Mouse (Mus musculus) megakaryocyte, embryonic 14.5 days (primary cell): ENCODE measurements around the gene Plxnc1. TPM values are rescaled to one million over a fixed set of nuclear protein-coding genes. Genes with fewer than 3 reads are reported as not detected.

Experiments
- H3K27me3 ChIP-seq: replicated peaks from 2 replicates; pipeline ENCODE3; 2012; ENCODE audit warnings: inconsistent platforms
- H3K36me3 ChIP-seq: replicated peaks from 2 replicates; pipeline ENCODE3; 2012; ENCODE audit warnings: low read length, inconsistent platforms, mixed read lengths
- H3K4me1 ChIP-seq: 2 replicates; pipeline ENCODE4 v1.6.1; 2012; ENCODE audit warnings: inconsistent platforms
- H3K4me3 ChIP-seq: replicated peaks from 2 replicates; pipeline ENCODE3; 2012; ENCODE audit warnings: moderate library complexity, mild to moderate bottlenecking, inconsistent platforms
- H3K9me3 ChIP-seq: 2 replicates; pipeline ENCODE4 v1.6.1; 2012; ENCODE audit warnings: inconsistent platforms
- FLI1 ChIP-seq: IDR thresholded peaks from 2 replicates; pipeline ENCODE4 v1.6.1; 2012; ENCODE audit warnings: low read length, inconsistent platforms, mixed read lengths
- GATA1 ChIP-seq: IDR thresholded peaks from 3 replicates; pipeline ENCODE4 v1.6.1; 2012; ENCODE audit warnings: mixed read lengths, low read length, inconsistent platforms, borderline replicate concordance
- polyA plus RNA-seq: library from polyadenylated mRNA; stranded (reverse); fragments of >175 nt; gene quantifications from 2 replicates; pipeline ENCODE4 v1.2.3, GENCODE M21; 2012; ENCODE audit warnings: low replicate concordance; ENCODE audit not compliant: insufficient read depth

The Plxnc1 gene
- polyA plus RNA-seq, 1 experiment: 3.7 TPM

DNA sequence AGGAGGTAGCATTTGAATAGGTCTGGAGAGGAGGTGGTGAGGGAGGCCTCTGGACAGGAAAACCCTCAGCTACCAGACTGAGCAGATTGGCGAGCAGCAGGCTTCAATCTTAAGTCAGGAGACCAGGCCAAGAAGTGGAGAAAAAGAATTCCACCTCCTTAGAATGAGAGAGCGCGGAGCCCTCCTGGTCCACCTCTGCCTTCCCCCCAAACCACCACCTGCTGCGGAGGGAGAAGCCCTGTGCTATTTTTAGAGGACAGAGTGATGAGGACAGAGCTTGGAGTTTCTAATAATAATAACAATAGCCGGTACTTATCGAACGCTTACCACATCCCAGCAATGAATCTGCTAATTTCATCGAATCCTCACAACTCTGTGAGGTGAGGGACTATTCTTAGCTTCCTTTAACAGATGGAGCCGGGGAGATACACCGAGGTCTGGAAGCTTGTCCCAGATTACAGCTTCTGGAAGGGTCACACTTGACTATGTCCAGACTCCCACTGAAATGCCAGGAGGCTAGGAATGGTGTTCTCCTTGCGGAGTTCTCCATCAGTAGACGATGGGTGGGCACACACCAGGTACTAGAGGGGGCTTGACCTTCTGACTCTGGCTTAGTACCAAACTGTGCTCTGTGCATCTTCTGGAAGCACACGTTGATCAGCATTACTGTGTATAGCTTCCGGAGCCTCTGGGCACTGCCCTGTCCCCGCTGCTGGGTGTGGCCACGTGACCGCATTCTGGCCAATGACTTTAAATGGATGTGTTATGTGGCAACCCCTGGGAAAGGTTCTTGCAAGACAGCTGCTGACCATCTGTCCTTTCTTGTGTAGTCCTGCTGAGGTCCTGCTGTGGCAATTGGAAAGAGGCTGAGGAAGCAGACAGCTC, 125.6 kb downstream of the Plxnc1 start:
- no peaks in the 10 kb centered on the region for H3K27me3 ChIP-seq
- no peak overlapping the region for H3K4me3 ChIP-seq
- H3K36me3 ChIP-seq: peaks cover 99% of the 10 kb centered on the region
- no peaks in the 10 kb centered on the region for H3K9me3 ChIP-seq
- no peak for TF ChIP-seq GATA1
- TF ChIP-seq FLI1: no peak
- peaks cover 15% of the 10 kb centered on the region for H3K4me1 ChIP-seq

DNA sequence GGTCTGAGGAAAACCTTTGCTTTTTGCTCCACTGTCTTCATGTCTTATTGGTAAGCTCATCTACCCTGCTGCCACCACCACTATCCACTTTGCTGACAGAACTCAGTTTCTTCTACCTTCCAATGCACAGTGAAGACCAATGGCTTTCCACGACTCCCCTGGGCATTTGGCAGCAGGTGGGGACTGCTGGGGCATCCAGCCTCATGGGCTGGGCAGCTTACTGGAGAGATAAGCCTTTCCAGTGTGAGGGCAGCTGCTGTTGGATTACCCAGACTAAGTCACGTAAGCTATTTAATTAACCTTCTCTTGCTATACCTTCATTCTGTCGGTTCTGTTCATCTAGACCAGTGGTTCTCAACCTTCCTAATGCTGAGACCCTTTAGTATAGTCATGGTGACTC, 126.5 kb downstream of the Plxnc1 start:
- peaks cover 15% of the 10 kb centered on the region for H3K4me1 ChIP-seq
- H3K9me3 ChIP-seq: no peaks in the 10 kb centered on the region
- no peak for TF ChIP-seq GATA1
- TF ChIP-seq FLI1: no peak
- H3K27me3 ChIP-seq: no peaks in the 10 kb centered on the region
- peaks cover 98% of the 10 kb centered on the region for H3K36me3 ChIP-seq
- H3K4me3 ChIP-seq: no peak overlapping the region

DNA sequence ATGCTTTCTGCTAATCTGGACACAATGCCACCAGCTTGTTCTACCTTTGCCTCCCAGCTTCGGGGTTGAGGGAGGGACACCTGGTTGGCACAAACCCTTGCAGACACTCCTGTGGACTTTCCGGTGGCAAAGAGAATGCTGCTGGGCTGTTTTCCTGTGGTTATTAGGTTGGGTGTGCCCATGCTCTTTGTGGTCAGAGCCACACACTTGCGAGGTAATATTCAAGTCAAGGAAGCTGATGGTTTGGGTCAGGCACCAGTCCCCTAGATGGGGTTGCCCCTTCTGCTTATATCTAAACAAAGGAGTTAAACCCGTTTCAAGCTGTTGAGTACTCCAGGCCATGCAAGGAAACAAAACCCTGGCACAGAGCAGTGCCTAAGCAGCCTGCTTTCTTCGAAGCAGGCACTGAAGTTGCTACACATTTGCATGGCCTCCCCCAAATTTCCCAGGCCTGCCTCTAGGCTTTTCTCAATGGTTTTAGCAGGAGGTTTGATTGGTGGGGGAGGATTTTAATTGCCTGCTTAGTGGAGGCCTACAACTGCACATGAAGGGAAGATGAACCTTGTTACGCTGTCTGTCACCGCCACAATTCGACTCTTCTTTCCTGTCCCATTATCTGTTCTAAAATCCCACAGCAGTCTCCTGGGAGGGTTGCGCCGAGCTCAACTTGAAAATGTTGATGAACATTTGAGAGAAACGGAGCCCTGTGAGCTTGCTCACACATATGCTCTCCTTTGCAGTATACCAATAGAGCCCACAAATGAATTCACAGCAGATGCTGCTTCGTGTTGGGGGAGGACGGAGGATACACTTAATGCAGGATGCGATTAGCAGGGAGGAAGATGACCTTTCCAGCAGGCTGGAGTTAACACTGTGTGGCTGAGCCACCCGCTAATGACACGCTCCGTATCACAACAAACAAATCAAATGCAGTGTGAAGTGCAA, 132.5 kb downstream of the Plxnc1 start:
- H3K27me3 ChIP-seq: no peaks in the 10 kb centered on the region
- TF ChIP-seq GATA1 (no peak), FLI1 (no peak)
- H3K9me3 ChIP-seq: no peaks in the 10 kb centered on the region
- peaks cover 47% of the 10 kb centered on the region for H3K4me1 ChIP-seq
- peak overlapping the region; percentile 18 for H3K4me3 ChIP-seq
- H3K36me3 ChIP-seq: peaks cover 98% of the 10 kb centered on the region

DNA sequence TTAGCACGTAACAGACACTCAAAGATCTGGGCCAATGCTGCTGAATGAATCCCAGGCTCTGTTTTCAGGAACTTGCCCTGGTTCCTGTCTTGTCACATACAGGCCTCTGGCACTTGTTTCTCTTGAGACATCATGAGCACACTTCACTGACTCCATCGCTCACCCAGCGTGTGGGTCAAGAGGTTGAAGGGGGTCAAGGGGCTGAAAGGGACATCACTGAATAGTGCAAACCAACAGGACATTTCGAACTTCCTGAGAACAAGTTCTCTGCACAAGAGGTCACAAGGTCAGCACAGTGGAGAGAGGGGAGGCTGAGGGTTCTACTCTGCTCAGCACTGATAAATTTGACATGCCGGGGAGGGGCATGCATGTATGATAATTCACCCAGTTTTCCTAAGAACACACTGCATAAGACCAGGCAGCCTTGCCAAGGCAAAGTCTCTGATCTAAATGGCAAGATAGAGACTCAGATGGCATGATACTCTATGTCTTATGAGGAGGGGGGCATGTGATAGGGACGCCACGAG, 134.6 kb downstream of the Plxnc1 start:
- Histone ChIP-seq H3K9me3 (no peaks in the 10 kb centered on the region), H3K36me3 (peaks cover 98% of the 10 kb centered on the region), H3K27me3 (no peaks in the 10 kb centered on the region), H3K4me1 (peaks cover 60% of the 10 kb centered on the region), H3K4me3 (no peak overlapping the region)
- TF ChIP-seq GATA1: no peak
- no peak for TF ChIP-seq FLI1

DNA sequence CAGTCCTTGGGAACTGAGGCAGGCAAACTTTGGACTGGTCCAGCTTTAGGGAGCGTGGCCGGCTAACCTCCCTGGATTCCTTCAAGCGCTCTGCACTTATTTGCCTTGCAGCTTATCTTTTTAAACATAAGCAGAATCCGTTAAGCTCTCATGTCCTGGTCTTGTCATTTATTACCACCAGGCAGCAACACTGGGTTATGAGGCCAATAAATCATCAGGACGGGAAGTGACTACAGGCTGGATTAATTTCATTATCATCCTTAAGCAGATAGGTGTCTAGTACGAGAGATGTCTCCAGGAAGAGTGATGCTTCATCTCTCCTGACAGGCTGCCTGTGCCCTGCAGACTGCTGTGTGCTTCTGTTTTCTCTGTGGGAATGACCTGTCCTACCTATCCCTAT, 136.4 kb downstream of the Plxnc1 start:
- Histone ChIP-seq H3K4me3 (no peak overlapping the region), H3K36me3 (peaks cover 100% of the 10 kb centered on the region), H3K27me3 (no peaks in the 10 kb centered on the region), H3K4me1 (peaks cover 77% of the 10 kb centered on the region), H3K9me3 (no peaks in the 10 kb centered on the region)
- TF ChIP-seq FLI1 (no peak), GATA1 (no peak)

DNA sequence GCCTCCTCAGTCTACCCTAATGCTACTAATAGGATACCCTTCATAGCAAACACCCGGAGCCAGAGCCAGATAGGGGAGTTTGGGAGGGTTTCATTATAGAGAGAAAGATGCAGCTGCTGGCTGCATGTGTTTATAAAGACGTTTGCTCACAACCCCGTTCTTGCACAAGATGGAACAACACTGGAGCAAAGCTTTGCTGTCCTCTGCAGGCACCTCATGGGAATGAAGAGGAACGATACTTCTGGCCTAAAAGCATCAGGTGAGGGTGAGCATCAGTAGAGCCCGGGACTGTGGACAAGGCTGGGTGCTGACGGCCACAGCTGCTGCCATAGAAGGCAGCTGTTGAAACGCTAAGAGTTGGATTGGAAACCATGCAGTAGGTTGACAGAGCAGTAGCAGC, 137.3 kb downstream of the Plxnc1 start:
- Histone ChIP-seq H3K9me3 (no peaks in the 10 kb centered on the region), H3K27me3 (no peaks in the 10 kb centered on the region), H3K4me1 (peaks cover 75% of the 10 kb centered on the region), H3K4me3 (no peak overlapping the region), H3K36me3 (peaks cover 98% of the 10 kb centered on the region)
- TF ChIP-seq GATA1 (no peak), FLI1 (no peak)

DNA sequence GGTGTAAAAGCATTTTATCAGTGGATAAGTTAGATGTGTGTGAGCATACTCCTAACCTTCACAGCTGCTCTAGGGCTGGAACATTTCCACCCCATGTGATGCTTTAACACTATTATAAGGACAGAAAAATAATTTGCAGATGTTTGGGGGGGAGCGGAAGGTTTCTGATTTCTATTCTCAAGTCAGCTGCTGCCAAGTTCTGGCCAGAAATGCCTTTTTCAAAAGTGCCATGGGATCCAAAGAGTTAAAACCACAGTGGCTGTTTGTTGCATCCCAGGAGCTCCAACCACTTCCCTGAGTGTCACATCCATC, 139.8 kb downstream of the Plxnc1 start:
- H3K4me3 ChIP-seq: no peak overlapping the region
- no peaks in the 10 kb centered on the region for H3K9me3 ChIP-seq
- H3K4me1 ChIP-seq: peaks cover 84% of the 10 kb centered on the region
- peaks cover 97% of the 10 kb centered on the region for H3K36me3 ChIP-seq
- TF ChIP-seq FLI1 (no peak), GATA1 (no peak)
- no peaks in the 10 kb centered on the region for H3K27me3 ChIP-seq

DNA sequence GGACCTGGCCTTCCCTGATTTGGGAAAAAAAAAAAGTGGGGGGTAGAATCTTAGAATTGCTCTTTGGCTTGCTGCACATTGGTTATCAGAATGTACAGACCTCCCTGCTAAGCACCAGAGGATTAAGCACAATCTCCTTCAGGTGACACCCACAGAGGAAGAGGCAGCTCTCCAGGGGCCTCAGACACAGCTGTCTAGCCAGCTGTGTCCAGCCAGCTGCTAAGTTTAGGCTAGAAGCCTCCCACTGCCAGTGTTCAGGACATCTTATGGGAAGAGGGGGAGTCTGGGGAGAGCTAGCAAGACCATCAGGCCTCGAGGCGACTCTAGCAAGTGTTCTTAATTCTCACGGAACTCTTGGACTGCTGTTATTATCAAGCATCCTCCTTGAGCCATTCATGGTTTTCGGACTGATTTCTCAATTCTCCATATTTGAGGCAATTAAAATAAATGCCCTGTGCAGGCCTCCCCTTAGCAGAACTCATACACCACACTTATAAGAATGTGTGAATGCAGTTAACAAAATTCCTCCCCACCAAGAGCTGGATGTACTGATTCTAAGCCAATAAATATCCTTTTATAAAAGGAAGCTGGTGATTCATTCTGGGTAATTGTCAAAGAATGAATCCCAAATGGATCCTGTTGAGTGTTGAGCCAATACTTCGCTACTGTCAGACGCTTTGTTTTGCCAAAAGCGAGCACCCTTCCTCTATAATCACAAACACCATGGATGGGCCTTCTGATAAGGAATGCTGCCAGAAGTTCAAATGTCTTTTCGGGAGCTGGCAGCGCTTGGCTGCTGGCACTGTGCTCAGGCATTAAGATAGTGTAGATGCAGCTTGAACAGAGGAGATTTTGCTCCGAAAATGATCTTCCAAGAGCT, 140.4 kb downstream of the Plxnc1 start:
- TF ChIP-seq FLI1 (no peak), GATA1 (no peak)
- Histone ChIP-seq H3K27me3 (no peaks in the 10 kb centered on the region), H3K4me1 (peaks cover 84% of the 10 kb centered on the region), H3K36me3 (peaks cover 97% of the 10 kb centered on the region), H3K4me3 (no peak overlapping the region), H3K9me3 (no peaks in the 10 kb centered on the region)
